Mouse (Mus musculus) T-helper 17 cell (primary cell): ENCODE measurements around the gene Cxcl1.
"Not testable (repeated sequence)": the region's sequence is repeated elsewhere in the genome, so short reads cannot be mapped to it uniquely, and the experiment has no call there.

ENCODE experiments used
- in situ Hi-C, 2 experiments: fragments of 300-600 bp; cut with MboI, MseI; formaldehyde crosslinking; loops; 1 replicate in 1 of 2; 2 replicates in 1 of 2; pipeline ENCODE4 v1.15.1; 2025; ENCODE audit warnings: high pct_unique_total_duplicates in 2 of 2

Cxcl1 gene

GRCm38 (mm10) chr5:90890519-90891463, at the start of gene Cxcl1:
Gene Cxcl1, plus strand, starts transcription at chr5:90891241.
- in situ Hi-C loops = no loop called here

- in situ Hi-C loops = loop anchor here in 1 of 2 experiments (5.0 kb wide), 1 partner anchor 42 kb away; no protein-coding TSS in a partner anchor
These were observed 47.1 kb upstream of the Cxcl1 start for GRCm38 (mm10) chr5:90843891-90844290.

GRCm38 (mm10) chr5:90850096-90850495, 40.9 kb upstream of the Cxcl1 start:
- in situ Hi-C loops = not testable (repeated sequence)

GRCm38 (mm10) chr5:90851391-90851790, 39.6 kb upstream of the Cxcl1 start:
- in situ Hi-C loops = not testable (repeated sequence)

- in situ Hi-C loops = no loop called here
These were observed 37.8 kb upstream of the Cxcl1 start for GRCm38 (mm10) chr5:90853206-90853605.

GRCm38 (mm10) chr5:90855308-90856230, 35.5 kb upstream of the Cxcl1 start:
- in situ Hi-C loops = no loop called here

- in situ Hi-C loops = no loop called here
These were observed 33.6 kb upstream of the Cxcl1 start for GRCm38 (mm10) chr5:90857463-90857862.

GRCm38 (mm10) chr5:90858429-90858828, 32.6 kb upstream of the Cxcl1 start:
- in situ Hi-C loops = no loop called here

- in situ Hi-C loops = no loop called here
These were observed 32.0 kb upstream of the Cxcl1 start for GRCm38 (mm10) chr5:90859031-90859430.

- in situ Hi-C loops = no loop called here
These were observed 29.1 kb upstream of the Cxcl1 start for GRCm38 (mm10) chr5:90861876-90862375.

- in situ Hi-C loops = no loop called here
These were observed 24.3 kb upstream of the Cxcl1 start for GRCm38 (mm10) chr5:90866770-90867169.

- in situ Hi-C loops = no loop called here
These were observed 18.7 kb upstream of the Cxcl1 start for GRCm38 (mm10) chr5:90872377-90872776.

GRCm38 (mm10) chr5:90876045-90876444, 15.0 kb upstream of the Cxcl1 start:
- in situ Hi-C loops = no loop called here

- in situ Hi-C loops = no loop called here
These were observed 14.4 kb upstream of the Cxcl1 start for GRCm38 (mm10) chr5:90876471-90877172.

- in situ Hi-C loops = no loop called here
These were observed 13.9 kb upstream of the Cxcl1 start for GRCm38 (mm10) chr5:90877173-90877512.

GRCm38 (mm10) chr5:90879307-90880014, 11.6 kb upstream of the Cxcl1 start:
- in situ Hi-C loops = no loop called here

GRCm38 (mm10) chr5:90880335-90880850, 10.6 kb upstream of the Cxcl1 start:
- in situ Hi-C loops = no loop called here

- in situ Hi-C loops = no loop called here
These were observed 10.0 kb upstream of the Cxcl1 start for GRCm38 (mm10) chr5:90881021-90881420.

GRCm38 (mm10) chr5:90881682-90882081, 9.4 kb upstream of the Cxcl1 start:
- in situ Hi-C loops = no loop called here

GRCm38 (mm10) chr5:90882146-90882545, 8.9 kb upstream of the Cxcl1 start:
- in situ Hi-C loops = no loop called here
